Mouse (Mus musculus) CH12.LX (cell line): Measurements from ENCODE around the gene Zc3h10.

Experiments used
- CTCF ChIP-seq, 2 experiments: IDR thresholded peaks in 1 of 2; conservative IDR thresholded peaks in 1 of 2; 2 replicates each; pipeline ENCODE4 v1.5.1; 2011 to 2012; ENCODE audit warnings: low read depth in 2 of 2, low read length in 2 of 2, improper control_type of control experiment in 1 of 2, inconsistent platforms in 1 of 2, mild to moderate bottlenecking in 1 of 2, moderate library complexity in 1 of 2
- EP300 ChIP-seq: IDR thresholded peaks from 2 replicates; pipeline ENCODE4 v1.6.1; 2011; ENCODE audit warnings: low read length, improper control_type of control experiment
- ZNF384 ChIP-seq: IDR thresholded peaks from 2 replicates; pipeline ENCODE4 v1.6.1; 2012; ENCODE audit warnings: low read depth, low read length, improper control_type of control experiment, inconsistent platforms

DNA sequence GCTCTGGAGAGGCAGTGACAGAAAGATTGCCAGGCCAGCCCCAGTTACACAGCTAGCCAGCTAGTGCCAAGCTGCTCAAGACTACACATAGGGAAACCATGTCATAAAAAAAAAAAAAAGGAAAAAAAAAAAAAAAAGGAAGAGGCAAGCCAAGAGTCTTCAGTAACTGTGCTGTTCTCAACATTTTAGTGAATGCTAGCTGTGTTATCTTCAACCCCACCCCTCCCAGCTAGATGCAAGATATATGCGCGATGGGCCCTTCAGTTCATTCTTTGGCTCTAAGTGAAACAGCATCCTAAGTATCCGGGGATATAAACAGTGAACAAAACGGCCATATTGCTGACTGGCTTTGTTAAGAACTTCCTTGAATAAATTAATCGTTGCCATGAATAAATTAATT is 45.2 kb upstream of the Zc3h10 start:
- TF ChIP-seq ZNF384 (no peak), EP300 (no peak), CTCF (conservative IDR thresholded peaks at IDR 0.05 in 1 of 2, IDR thresholded peaks at IDR 0.05 in 1 of 2; ENCODE audit: low read depth in 2 of 2, low read length in 2 of 2) (no peak)
